Mouse (Mus musculus) C2C12 (cell line): ENCODE data around the gene Qrich1.

ENCODE experiments used
- CTCF ChIP-seq: IDR thresholded peaks from one replicate; pipeline ENCODE4 v1.5.1; 2011; ENCODE audit not compliant: control insufficient read depth, insufficient read depth, insufficient read length
- MAX ChIP-seq: IDR thresholded peaks from one replicate; pipeline ENCODE4 v1.6.1; 2011; ENCODE audit warnings: mild to moderate bottlenecking, control low read depth
- MYOG ChIP-seq: IDR thresholded peaks from one replicate; pipeline ENCODE4 v1.6.1; 2011; ENCODE audit not compliant: control insufficient read depth, insufficient read length; ENCODE audit errors: extremely low read depth

GRCm38 (mm10) chr9:108494146-108494825, 22.3 kb upstream of the Qrich1 start:
- TF ChIP-seq CTCF, result no peak
- TF ChIP-seq MYOG, result no peak
- no peak for TF ChIP-seq MAX
